Mouse (Mus musculus) adrenal gland, adult 2 months (tissue): ENCODE data around the gene Fyn. TPM values are rescaled to one million over a fixed set of nuclear protein-coding genes. Genes with fewer than 3 reads are reported as not detected.

ENCODE experiments used
- DNase-seq: peaks from one replicate; pipeline ENCODE4 v3.0.0; 2021
- polyA plus RNA-seq: library from polyadenylated mRNA; depleted of rRNA; stranded (reverse); fragments of >200 nt; gene quantifications from 2 replicates; pipeline ENCODE4 v1.2.3, GENCODE M21; 2012
- total RNA-seq, 2 experiments: library from RNA; stranded (reverse); gene quantifications; 2 replicates each; pipeline ENCODE4 v1.2.3; 2021

The Fyn gene
- total and polyA plus RNA-seq, 3 experiments = 22.7 to 56.2 (median 37.9) TPM

DNA sequence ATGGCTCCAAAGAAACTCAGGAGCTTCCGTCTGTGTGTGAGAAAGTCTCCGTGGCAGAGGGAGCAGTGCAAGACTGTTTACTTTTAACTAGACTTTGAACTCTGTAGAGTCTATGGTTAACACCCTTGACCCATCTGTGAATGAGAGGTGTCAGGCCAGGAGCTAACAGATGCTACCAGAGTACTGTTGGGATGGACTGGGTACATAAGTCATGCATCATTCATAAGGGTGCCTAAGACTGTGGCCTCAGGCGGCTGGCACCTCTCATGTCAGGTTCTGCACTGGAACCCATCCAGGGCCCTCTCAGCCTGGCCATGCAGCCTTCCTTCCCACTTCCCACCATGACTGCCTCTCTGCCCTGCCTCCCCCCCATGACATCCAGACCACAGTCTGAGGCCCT, 166.7 kb downstream of the Fyn start:
- DNase-seq = no peak

DNA sequence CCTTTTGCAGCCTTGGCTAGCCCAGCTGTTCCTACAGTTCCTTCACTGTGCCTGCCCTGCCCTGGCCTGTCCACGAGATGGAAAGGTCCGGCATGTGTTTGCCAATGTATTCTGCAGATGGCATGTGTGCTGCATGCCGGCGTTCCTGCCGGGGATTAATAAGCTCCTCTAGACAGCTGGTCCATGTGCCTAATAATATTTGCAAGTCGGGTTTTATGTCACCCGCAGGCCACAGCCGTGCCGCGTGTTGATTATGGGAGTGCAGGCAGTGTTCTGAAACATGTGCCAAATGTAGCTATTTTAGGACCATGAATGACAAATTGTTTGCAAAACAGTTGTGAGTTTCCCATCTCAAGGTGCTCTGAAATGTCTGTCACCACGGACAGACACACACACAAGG, 167.6 kb downstream of the Fyn start:
- DNase-seq = no peak

DNA sequence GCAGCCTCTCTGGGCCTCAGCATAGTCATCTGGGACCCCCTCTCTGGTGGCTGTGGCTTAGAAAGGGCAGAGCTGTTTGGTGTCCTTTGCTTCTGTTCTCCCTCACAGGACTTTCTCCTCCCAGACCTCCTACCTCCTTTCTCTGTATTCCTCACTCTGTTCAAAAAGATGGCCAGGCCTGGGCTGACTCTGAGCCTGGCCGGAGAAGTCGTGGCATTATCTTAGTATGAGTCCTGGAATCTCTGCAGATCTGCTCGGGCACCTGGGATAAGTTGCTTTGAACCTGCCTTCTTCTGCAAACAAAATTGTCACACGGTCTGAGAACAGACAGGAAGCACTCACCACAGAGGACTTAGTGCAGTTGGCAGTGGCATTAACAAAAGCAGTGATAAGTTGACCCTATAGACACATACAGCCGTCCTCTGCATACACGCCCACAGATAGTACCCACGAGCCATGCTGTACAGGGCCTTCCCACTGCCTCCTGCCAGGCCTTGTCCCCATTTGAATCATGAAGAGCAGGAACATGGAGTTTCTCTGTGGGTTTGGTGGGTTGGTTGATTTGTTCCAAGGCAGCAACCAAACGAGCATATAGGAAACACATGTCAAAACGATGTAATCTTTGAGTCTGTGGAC, 171.5 kb downstream of the Fyn start:
- no peak for DNase-seq

DNA sequence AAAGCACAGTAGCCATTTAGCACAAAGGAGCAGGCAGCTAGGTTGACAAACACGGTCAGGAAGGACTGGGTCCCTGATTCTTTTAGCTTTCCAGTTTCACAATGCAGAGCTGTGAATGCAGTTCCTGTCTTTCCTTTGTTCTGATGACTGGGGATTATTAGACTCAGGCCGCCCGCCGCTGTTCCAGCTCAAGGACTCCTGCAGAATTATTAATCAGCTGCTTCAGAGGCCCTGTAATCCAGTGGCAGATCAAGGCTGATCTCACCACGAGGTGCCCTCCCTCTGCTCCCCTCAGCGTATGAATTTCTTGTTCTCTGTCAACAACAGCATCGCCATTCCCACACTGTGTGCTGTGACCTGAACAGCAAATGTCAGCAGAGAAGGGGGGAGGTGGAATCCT, 172.3 kb downstream of the Fyn start:
- DNase-seq = peak; percentile 90

DNA sequence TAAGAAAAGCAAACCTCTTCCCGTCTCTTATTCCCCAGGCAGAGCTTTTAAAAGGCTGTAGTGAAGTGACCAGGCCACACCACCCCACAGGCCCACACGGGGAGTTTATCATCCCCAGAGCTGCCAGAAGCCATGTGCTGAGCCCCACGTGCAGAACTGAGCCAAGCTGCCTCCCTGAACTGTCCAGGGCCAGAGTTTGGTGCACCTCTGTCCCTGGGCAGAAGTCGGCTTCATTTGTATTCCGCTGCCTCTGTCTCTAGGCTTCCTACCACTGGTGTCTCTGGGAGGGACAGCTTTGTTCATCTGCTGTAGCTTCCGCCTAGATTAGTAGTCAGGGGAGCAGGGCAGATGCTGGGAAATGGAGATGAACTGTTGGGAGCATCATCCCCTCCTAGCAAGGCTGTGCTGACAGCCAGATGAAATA, 172.8 kb downstream of the Fyn start:
- peak; percentile 49 for DNase-seq

DNA sequence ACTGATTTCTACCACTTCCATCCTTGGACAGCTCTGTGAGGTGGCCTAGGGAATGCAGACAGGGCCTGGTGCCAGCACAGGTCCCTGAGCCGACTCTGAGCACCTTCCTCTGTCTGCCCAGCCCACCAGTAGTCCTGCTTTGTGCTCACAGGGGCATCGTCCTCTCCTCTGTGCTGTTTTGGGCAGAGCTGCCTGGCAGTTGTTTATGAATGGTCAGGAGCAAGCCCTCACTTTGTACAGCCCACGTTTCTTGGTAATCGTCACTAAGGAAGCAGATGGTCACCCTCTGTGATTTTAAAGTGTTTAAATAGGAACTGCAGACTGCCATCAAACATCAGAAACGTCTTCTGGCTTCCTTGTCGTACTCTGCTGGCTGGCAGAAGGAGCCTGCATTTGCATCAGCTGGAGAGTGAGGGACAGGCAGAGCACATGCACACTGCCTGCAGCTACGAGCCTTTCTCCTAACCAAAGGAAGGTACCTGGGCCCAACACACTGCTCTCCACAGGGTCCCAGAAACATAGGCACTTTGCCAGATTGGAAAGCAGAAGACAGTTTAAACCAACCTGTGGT, 173.4 kb downstream of the Fyn start:
- no peak for DNase-seq

DNA sequence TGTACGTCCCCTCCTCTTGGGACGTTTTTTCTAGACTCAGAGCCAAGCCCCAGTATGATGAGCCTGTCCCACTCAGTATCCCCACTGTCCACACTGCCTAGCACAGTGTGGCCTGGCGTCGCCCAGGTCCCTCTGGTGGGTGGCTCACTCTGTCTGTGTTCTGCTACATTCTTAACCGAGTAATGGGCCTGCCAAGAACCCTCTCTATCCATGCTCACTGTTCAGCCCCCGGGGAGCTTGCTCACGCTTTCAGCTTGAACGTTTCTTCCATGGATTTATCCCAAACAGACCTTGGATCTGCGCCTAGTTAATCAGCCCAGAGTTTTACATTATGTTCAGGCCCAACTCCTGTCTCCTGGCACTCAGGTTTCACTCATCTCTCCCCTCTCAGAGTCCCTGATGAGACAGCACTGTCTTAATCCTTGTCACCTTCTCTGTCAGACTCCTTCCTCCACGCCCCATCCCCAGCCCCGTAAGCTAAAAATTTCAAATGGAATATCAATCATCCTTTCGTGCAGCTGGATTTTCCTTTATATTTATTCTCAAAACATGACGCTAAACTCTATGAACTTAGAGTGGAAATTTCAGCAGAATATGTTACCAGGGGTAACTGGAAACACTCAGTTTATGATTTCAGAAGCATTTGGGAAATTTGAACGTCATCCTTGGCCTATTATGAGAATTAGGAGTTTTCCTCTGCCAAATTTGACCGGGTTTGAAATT, 174.0 kb downstream of the Fyn start:
- DNase-seq = no peak

DNA sequence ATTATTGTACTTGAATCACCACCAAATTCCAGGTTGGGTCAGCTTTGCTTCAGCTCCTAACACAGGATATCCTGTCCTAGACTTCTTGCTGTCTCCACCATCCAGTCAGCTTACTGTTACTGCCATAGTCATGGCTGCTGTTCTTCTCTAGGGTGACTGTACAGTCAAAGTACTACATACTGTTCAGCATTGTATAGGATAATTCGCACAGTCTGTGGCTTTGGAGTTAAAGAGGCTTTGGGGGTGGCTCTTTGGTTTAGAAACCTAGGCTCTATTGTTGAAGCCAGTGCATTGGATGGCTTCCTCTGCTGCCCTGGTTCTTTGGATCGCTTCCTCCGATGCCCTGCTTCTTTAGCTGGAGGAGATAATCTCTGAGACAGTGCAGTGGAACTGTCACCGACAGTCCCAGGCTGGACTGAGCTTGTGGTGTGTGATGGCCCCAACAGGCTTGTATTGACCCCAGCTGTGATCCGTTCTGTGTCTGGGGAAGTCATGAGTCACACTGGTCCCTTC, 174.7 kb downstream of the Fyn start:
- no peak for DNase-seq

DNA sequence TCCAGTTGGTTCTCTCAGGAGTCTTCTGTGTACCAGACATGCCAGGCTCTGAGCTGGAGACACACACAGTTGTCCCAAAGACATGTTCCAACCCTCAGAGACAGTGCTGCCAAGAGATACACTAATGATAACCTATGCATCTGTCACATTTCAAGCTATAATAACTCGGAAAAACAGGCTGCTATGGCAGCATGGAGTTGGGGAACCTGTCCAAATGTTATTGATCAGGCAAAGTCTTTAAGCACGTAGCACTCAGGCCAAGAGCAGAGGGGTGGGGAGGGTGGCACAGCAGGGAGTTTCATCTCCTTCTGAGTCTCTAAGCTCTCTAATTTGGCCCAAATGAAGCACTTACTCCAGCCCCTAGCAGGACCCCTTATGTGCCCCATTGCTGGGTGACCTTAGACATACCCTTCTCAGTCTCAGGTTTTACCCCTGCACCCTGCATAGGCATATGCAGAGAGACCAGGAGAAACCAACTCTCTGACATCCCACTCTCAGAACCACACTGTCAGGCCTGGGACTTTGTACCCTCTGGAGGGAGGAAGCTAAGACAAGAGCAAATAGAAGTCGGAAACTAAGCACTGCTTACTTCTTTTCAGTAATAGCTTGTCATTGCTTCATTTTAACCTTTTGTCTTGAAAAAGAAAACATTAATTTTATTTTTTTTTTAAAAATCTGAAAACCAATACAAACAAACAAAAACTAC, 178.9 kb downstream of the Fyn start:
- DNase-seq = no peak

DNA sequence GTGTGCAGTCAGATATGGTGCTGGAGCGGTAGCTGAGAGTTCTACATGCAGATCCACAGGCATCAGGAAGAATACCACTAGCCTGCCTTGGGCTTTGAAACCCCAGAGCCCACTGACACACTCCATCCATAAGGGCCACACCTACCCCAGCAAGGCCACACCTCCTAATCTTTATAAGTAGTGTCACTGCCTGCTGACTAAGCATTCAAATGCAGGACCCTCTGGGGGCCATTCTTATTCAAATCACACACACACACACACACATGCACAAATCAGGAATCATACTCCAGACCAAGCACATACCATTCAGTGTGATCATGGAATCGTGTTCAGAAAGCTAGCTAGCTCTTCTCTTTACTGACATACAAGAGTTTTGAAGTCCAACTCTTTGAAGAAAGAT, 182.1 kb downstream of the Fyn start:
- DNase-seq = no peak

DNA sequence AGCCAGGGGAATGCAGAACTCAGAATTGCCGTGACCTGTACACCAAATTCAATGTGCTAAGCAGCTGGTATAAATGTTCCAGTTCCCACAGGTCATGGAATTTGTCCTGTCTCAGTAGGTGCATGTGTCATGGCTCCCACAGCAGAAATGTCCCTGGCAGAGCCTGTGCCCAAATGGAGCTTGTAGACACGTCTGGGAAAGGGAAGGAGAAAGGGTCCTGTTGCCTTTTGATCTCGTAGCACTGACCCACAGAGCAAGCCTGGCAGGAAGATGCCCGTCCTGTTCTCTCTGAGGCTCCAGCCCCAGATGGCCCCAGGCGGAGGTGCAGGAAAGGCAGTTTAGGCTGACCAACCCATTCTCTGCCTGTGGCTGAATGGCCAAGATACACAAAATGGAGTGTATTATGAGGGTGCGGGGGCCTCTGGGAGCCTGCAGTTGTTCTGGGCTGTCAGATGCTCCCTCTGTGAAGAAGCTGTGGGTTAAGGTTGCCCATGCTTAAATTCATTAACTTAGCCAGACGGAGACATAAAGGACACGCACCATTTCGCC, 183.1 kb downstream of the Fyn start:
- no peak for DNase-seq

DNA sequence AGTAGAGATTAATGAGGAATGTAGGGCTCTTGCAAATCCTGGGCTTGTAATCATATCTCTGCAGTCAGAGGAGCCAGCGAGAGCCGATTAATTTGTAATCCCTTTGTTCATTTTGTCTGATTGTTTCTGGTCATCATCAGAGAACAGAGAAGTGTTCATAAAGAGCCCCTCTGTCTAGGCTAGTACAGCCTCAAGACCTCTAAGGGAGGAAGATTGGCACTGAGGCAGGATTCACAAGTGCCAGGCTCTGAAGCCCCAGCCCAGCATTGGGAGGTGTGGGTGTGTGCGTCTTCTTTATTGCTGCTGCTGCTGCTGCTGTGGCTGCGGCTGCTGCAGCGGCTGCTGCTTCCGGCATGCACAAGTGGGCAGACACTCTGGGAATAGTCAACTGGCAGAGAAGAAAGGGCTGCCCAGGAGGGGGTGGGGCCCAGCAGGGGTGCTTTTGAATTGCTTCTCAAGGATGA, 183.7 kb downstream of the Fyn start:
- no peak for DNase-seq

DNA sequence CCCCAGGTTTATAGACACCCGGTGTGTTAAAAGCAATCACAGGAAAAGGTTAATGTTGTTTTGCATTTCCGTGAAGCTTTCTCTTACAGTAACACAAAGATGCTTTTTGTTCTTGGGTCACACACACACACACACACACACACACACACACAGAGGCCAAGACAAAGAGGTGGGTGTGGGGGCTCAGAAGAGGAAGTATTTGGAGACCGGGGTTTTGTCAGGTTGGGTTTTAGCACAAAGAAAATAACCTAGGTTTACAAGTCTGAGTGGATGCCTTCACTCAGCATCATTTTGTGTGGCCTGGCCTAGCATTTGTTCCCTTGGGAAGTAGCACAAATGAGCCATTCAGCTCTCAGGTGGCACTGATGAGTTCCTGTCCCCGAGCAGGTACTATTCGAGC, 184.2 kb downstream of the Fyn start:
- DNase-seq = no peak

DNA sequence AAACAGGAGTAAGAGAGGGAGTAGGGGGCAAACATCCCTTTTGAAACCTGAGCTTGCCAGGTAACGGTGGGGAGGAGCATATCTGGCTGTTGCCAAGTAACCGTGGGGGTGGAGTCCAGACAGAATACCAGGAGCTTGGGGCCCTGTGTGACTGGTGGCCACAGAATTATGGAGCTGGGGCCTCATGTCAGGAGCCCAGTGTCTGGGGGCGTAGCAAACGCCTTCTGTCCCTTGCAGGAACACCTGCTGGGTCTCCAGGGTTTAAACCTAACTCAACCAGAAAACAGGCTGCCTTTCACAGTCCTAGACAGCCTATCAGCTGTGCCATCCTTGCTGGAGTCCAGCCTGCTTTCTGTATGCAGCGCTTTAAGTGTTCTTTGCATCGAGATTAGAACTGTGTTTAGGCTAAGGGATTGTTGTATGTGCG, 186.6 kb downstream of the Fyn start:
- DNase-seq = no peak

DNA sequence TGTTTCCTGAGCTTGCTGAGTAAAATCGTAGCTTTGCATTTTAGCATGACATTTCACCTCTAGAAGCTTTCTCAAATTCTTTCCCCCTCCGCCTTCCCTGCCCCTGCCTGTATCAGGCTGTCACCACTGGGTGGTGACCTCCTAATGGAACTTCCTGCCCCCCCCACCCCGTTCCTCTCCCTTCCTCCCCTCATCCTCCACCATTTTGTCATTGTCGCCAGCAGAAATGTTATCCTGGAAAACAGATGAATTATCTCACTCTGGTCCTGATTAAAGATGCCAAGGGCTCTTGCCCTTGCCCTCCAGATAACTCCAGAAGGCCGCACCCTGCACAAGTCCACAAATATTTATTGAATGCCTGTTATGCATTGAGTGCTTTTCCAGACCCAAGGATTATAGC, 187.1 kb downstream of the Fyn start:
- no peak for DNase-seq

DNA sequence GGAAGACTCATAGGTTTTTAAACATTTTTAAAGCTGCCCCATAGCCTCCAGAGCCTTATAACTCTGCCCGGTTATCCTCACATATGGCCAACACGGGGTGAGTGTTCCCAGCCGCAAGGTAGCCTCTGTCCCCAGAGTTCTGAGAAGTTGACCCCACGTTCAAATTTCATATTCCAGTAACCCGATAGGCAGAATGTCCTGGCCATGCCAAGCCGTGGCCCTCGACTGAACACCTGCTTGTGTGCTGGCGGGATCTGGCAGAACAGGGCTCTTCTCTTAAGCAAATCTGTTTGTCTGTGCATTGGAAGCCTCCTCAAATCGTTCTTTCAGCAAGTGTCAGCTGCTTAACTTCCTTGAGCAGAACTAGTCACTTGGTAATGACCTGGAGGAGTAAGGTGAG, 188.7 kb downstream of the Fyn start:
- no peak for DNase-seq

DNA sequence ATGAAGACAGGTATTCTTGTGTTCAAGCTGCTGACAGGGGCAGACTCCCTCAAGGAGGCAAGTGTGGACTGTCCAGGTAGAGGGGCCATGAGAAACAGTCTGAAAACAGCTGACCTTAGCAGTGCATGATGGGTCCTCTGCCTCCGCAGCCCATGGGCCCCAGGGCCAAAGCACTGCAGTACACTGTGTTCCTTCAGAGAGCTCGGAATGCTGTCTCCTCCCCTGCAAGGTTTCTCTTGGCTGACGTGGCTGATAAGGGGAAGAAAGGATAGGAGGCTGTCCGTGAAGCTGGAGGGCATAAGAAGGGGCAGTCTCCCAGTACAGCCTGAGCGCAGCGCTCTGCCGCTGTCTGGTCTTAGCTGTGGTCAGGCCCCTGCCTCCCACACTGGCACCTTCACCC, 189.2 kb downstream of the Fyn start:
- DNase-seq = peak; percentile 71

DNA sequence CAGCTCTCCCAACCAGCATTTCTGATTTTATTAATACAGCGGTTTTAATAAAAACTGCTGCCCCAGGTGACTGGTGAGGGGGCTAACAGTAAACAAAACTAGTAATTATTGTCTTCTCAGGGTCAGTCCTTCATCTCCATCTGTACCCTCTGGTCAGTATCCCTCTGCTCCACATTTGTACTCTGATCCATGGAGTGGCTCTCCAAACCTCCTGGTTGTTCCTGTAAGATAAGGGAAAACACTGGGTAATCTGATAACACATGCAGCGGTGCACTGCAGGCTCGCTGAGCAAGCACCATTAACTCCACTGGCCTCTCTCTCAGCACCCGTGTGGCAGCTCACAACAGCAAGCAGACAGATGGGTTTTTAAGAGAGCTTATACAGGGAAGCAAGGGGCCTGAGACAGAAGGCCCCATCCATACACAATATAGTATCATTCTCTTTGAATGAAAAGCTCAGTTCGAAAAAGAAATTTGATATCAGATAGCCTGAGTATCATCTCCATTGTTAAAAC, 189.9 kb downstream of the Fyn start:
- DNase-seq = no peak

DNA sequence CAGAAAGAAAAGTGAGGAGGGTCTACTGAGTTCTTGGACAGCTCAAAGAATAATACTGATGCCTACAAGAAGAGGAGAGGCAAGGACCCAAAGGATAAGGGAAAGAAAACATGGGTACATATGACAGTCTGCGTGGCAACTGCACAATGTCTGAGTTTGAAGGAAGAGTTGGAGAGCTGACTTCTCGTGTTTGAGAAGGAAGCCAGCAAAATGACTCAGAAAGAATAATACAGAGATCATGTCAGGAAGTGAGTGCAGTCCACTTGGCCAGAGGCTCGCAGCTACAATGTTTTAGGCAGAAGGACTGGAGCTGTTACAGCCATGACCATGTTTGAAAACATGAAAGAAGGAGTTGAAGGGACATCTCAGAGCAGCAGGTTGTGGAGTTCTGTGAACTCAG, 190.7 kb downstream of the Fyn start:
- no peak for DNase-seq

DNA sequence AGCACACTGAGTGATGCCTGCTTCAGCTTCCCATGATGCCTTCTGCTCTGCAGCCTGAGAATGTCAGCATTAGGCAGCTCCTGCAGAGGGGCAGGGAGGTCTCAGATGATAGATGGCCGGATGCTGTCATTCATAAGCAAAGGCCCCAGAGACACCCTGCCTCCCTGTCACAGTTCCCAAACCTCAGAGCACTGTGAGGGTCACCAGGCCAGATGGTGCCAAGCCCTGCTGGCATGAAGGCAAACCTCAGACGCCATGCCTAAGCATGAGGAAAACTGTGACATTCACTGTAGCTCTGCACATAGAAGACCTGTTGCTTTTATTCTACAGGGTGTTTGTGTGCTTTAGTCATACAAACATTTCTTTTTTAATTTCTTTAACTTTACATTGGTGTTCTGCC, 193.7 kb downstream of the Fyn start:
- DNase-seq = no peak

DNA sequence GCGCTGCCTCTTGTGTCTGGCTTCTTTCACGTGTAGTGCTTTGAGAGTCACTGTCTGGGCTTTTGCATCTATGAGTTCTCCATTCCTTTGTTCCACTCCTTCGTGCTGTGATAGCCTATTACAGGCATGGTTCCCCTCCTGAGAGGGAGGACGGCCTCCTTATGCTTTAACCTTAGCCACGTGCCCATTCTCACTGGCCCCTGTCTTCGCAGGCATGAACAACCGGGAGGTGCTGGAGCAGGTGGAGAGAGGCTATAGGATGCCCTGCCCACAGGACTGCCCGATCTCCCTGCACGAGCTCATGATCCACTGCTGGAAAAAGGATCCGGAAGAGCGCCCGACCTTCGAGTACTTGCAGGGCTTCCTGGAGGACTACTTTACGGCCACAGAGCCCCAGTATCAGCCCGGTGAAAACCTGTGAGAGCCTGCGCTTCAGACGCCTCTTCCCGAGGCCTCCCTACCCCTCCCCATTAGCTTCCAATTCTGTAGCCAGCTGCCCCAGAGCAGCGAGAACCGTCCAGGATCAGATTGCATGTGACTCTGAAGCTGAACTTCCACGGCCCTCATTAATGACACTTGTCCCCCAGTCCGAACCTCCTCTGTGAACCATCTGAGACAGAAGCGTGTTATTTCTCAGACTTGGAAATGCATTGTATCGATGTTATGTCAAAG, 195.0 kb downstream of the Fyn start:
- no peak for DNase-seq

DNA sequence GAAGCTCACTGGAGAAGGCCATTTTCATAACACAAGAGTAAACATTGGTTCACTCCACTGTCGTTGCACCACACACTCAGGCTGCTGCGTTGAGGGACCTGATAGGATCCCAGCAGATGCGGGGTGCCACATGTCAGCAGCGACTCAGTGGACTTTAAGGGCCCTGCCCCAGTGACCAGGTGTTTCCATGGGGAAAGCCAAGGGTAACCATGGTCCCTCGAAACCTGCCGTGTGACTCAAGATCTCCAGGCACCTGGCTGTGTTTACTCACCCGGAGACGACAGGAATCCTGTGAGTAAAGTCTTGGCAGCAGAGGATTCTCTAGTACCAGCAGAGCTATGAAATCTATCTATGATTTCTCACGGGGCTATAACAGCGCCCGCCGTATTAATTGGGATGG, 198.2 kb downstream of the Fyn start:
- no peak for DNase-seq
